Mouse (Mus musculus) T-helper 1 cell (primary cell): ENCODE measurements around the gene Fam214b.

Experiments used
- in situ Hi-C: fragments of 300-600 bp; cut with MboI, MseI; formaldehyde crosslinking; loops from one replicate; pipeline ENCODE4 v1.15.1; 2025; ENCODE audit warnings: high pct_unique_total_duplicates

Gene Fam214b

GRCm38 (mm10) chr4:43045659-43046302 lies at the start of gene Fam214b:
Gene Fam214b, minus strand, starts transcription at chr4:43046220.
- in situ Hi-C loops, result loop anchor here (5.0 to 25.0 kb wide), 3 partner anchors 449 to 1483 kb away; partner anchors contain the start of genes Arhgef39, Ccdc107, Creb3 and Dnaic1

GRCm38 (mm10) chr4:43091183-43091582 lies 45.2 kb upstream of the Fam214b start:
- in situ Hi-C loops, result no loop called here

GRCm38 (mm10) chr4:43089950-43090349 lies 43.9 kb upstream of the Fam214b start:
- in situ Hi-C loops, result no loop called here

GRCm38 (mm10) chr4:43082458-43082857 lies 36.4 kb upstream of the Fam214b start:
- in situ Hi-C loops, result no loop called here

GRCm38 (mm10) chr4:43078071-43078718 lies 32.2 kb upstream of the Fam214b start:
- in situ Hi-C loops, result no loop called here

- in situ Hi-C loops, result no loop called here
Measured at GRCm38 (mm10) chr4:43074923-43075322, 28.9 kb upstream of the Fam214b start.

- in situ Hi-C loops, result no loop called here
Measured at GRCm38 (mm10) chr4:43065471-43065870, 19.5 kb upstream of the Fam214b start.

GRCm38 (mm10) chr4:43060286-43060685 lies 14.3 kb upstream of the Fam214b start:
- in situ Hi-C loops, result no loop called here

GRCm38 (mm10) chr4:43059697-43060096 lies 13.7 kb upstream of the Fam214b start:
- in situ Hi-C loops, result loop anchor here (5.0 kb wide), 1 partner anchor 358 kb away; no protein-coding TSS in a partner anchor

- in situ Hi-C loops, result loop anchor here (5.0 kb wide), 1 partner anchor 358 kb away; no protein-coding TSS in a partner anchor
Measured at GRCm38 (mm10) chr4:43058753-43059654, 13.0 kb upstream of the Fam214b start, which contains the start of gene Unc13b. Gene Unc13b, plus strand, starts transcription at chr4:43058953.

GRCm38 (mm10) chr4:43058392-43058752 lies 12.4 kb upstream of the Fam214b start:
- in situ Hi-C loops, result loop anchor here (5.0 kb wide), 1 partner anchor 359 kb away; no protein-coding TSS in a partner anchor

- in situ Hi-C loops, result loop anchor here (5.0 kb wide), 1 partner anchor 360 kb away; no protein-coding TSS in a partner anchor
Measured at GRCm38 (mm10) chr4:43057654-43058053, 11.6 kb upstream of the Fam214b start.

- in situ Hi-C loops, result no loop called here
Measured at GRCm38 (mm10) chr4:43052627-43053026, 6.6 kb upstream of the Fam214b start.

- in situ Hi-C loops, result loop anchor here (5.0 to 25.0 kb wide), 3 partner anchors 448 to 1485 kb away; partner anchors contain the start of genes Arhgef39, Ccdc107, Creb3 and Dnaic1
Measured at GRCm38 (mm10) chr4:43047231-43047630, 1.2 kb upstream of the Fam214b start.

- in situ Hi-C loops, result loop anchor here (5.0 to 25.0 kb wide), 3 partner anchors 448 to 1484 kb away; partner anchors contain the start of genes Arhgef39, Ccdc107, Creb3 and Dnaic1
Measured at GRCm38 (mm10) chr4:43046607-43047006, 587 bp upstream of the Fam214b start.

- in situ Hi-C loops, result loop anchor here (5.0 to 25.0 kb wide), 3 partner anchors 450 to 1483 kb away; partner anchors contain the start of genes Arhgef39, Ccdc107, Creb3 and Dnaic1
Measured at GRCm38 (mm10) chr4:43045285-43045658, 748 bp downstream of the Fam214b start.

GRCm38 (mm10) chr4:43044673-43045072 lies 1.3 kb downstream of the Fam214b start:
- in situ Hi-C loops, result loop anchor here (5.0 to 25.0 kb wide), 3 partner anchors 450 to 1482 kb away; partner anchors contain the start of genes Arhgef39, Ccdc107, Creb3 and Dnaic1

GRCm38 (mm10) chr4:43043644-43044357 lies 2.2 kb downstream of the Fam214b start:
- in situ Hi-C loops, result loop anchor here (10.0 to 25.0 kb wide), 2 partner anchors 451 to 1482 kb away; partner anchors contain the start of genes Arhgef39, Ccdc107, Dnaic1 and Fam219a

- in situ Hi-C loops, result loop anchor here (10.0 to 25.0 kb wide), 2 partner anchors 454 to 1479 kb away; partner anchors contain the start of genes Arhgef39, Ccdc107, Dnaic1 and Fam219a
Measured at GRCm38 (mm10) chr4:43040881-43041547, 5.0 kb downstream of the Fam214b start.
